9 mouse cellular contexts compared by ENCODE assay signal in the genomic region with DNA sequence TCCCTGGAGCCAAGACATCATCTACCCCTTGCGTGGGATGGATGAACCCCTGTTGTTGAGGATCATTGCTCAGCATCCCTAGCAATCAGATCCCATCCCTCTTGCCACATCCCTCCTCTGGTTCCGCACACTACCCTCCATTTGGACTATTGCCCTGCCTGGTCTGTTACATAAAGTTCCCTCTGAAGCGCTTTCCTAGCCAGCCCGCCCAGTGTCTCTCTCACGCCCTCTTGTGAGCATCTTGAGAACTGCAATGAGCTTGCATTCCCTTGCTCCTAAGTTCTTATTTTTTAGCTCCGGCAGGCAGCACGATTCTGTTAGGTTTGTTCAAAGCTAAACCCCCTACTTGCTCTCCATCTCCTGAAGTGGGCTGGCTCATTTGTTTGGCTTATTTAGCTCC. TPM values are rescaled to one million over a fixed set of nuclear protein-coding genes. Genes with fewer than 3 reads are reported as not detected.
DNase-seq lines count a peak whose midpoint lies in the region; ATAC-seq and TF ChIP-seq lines count a peak whose summit lies in the region.
"Had no signal": no experiment of that assay in that cellular context is flagged by ENCODE, and none has a peak within 500 bp of the region (broad histone marks: within the 10 kb centered on the region; RNA-seq: fewer than 3 reads in every experiment).

No protein-coding gene starts in this region.

- H3K9me3 ChIP-seq in intestine, postnatal 0 days (ENCODE audit: control insufficient read depth) = no peaks in the 10 kb centered on the region
- no peaks in the 10 kb centered on the region for H3K9me3 ChIP-seq in intestine, embryonic 16.5 days (ENCODE audit: control insufficient read depth, low read length)
- no peaks in the 10 kb centered on the region for H3K9me3 ChIP-seq in embryonic facial prominence, embryonic 14.5 days (ENCODE audit: control insufficient read depth, low read length)
- H3K9me3 ChIP-seq: limb, embryonic 15.5 days had no signal

- no peak overlapping the region for H3K9ac ChIP-seq in intestine, postnatal 0 days (ENCODE audit: low read depth, low read length)
- no peak overlapping the region for H3K9ac ChIP-seq in intestine, embryonic 16.5 days (ENCODE audit: low read depth, low read length)
- no peak overlapping the region for H3K9ac ChIP-seq in embryonic facial prominence, embryonic 14.5 days (ENCODE audit: low read depth, low read length)
- H3K9ac ChIP-seq: limb, embryonic 15.5 days had no signal

- no peaks in the 10 kb centered on the region for H3K4me1 ChIP-seq in intestine, postnatal 0 days (replicated peaks; ENCODE audit: control insufficient read depth, insufficient read depth, low read length)
- no peaks in the 10 kb centered on the region for H3K4me1 ChIP-seq in intestine, embryonic 16.5 days (ENCODE audit: control insufficient read depth, insufficient read depth, low read length)
- H3K4me1 ChIP-seq in embryonic facial prominence, embryonic 14.5 days (ENCODE audit: control insufficient read depth, insufficient read depth, low read length) = no peaks in the 10 kb centered on the region
- H3K4me1 ChIP-seq: limb, embryonic 15.5 days had no signal

- H3K27ac ChIP-seq in intestine, postnatal 0 days (ENCODE audit: low read depth, low read length) = no peak overlapping the region
- H3K27ac ChIP-seq in intestine, embryonic 16.5 days (ENCODE audit: low read length) = no peak overlapping the region
- no peak overlapping the region for H3K27ac ChIP-seq in embryonic facial prominence, embryonic 14.5 days (replicated peaks; ENCODE audit: low read depth, low read length)
- H3K27ac ChIP-seq: limb, embryonic 15.5 days had no signal

- no peaks in the 10 kb centered on the region for H3K36me3 ChIP-seq in intestine, postnatal 0 days (ENCODE audit: control insufficient read depth, insufficient read depth)
- H3K36me3 ChIP-seq in intestine, embryonic 16.5 days (ENCODE audit: control insufficient read depth, insufficient read depth, low read length) = no peaks in the 10 kb centered on the region
- H3K36me3 ChIP-seq in embryonic facial prominence, embryonic 14.5 days (ENCODE audit: control insufficient read depth, insufficient read depth, low read length) = no peaks in the 10 kb centered on the region
- H3K36me3 ChIP-seq: limb, embryonic 15.5 days had no signal

- peak; percentile 85 for DNase-seq in brain, adult 2 months (ENCODE audit: low read depth, low spot score)
- peak; percentile 4 for DNase-seq in embryonic facial prominence, embryonic 14.5 days (ENCODE audit: low spot score)
- peak; percentile 13 to 63 for DNase-seq in layer of hippocampus, adult 8-10 months (ENCODE audit: low spot score in 2 of 2)
- peak; percentile 23 for DNase-seq in lung, postnatal 25 days (ENCODE audit: low spot score)
- DNase-seq in testis, postnatal 10 days (ENCODE audit: low spot score) = peak; percentile 61
- DNase-seq in spleen, postnatal 10 days (ENCODE audit: low spot score in 2 of 2) = no peak

- no peak overlapping the region for H3K4me3 ChIP-seq in intestine, postnatal 0 days (ENCODE audit: low read depth, low read length)
- H3K4me3 ChIP-seq in intestine, embryonic 16.5 days (ENCODE audit: low read length) = no peak overlapping the region
- H3K4me3 ChIP-seq in embryonic facial prominence, embryonic 14.5 days (ENCODE audit: low read depth, low read length) = no peak overlapping the region
- H3K4me3 ChIP-seq: limb, embryonic 15.5 days had no signal

- TF ChIP-seq CTCF in intestine, postnatal 0 days (IDR thresholded peaks at IDR 0.05; ENCODE audit: low read depth) = peak; percentile 79

- no peak overlapping the region for H3K4me2 ChIP-seq in intestine, postnatal 0 days (replicated peaks; ENCODE audit: low read depth)
- H3K4me2 ChIP-seq in intestine, embryonic 16.5 days (ENCODE audit: low read depth, low read length) = no peak overlapping the region
- H3K4me2 ChIP-seq in embryonic facial prominence, embryonic 14.5 days (ENCODE audit: low read depth, low read length) = no peak overlapping the region
- H3K4me2 ChIP-seq: limb, embryonic 15.5 days had no signal

- ATAC-seq in intestine, postnatal 0 days = no peak
- no peak for ATAC-seq in intestine, embryonic 16.5 days
- ATAC-seq in embryonic facial prominence, embryonic 14.5 days (ENCODE audit: low read depth) = no peak

- no peaks in the 10 kb centered on the region for H3K27me3 ChIP-seq in intestine, postnatal 0 days (replicated peaks; ENCODE audit: control insufficient read depth, insufficient read depth, low read length)
- no peaks in the 10 kb centered on the region; the same call in 1 of the 2 replicates for H3K27me3 ChIP-seq in intestine, embryonic 16.5 days (replicated peaks; ENCODE audit: control insufficient read depth, insufficient read depth, low read length)
- no peaks in the 10 kb centered on the region for H3K27me3 ChIP-seq in embryonic facial prominence, embryonic 14.5 days (replicated peaks; ENCODE audit: control insufficient read depth, insufficient read depth, low read length)

- 28% methylated on average over 7 of the region's 7 CpGs for WGBS in intestine, postnatal 0 days
- WGBS in intestine, embryonic 16.5 days = 25% methylated on average over 7 of the region's 7 CpGs
- 28% methylated on average over 7 of the region's 7 CpGs for WGBS in embryonic facial prominence, embryonic 14.5 days

RNA-seq across cellular contexts. Expression of a gene that starts 6.2 kb away (rescaled TPM):
- polyA plus RNA-seq in intestine, postnatal 0 days (2015; fragmentation: Nextera tagmentation; extraction: Ambion mirVana) = not detected in 2 replicates
- 0.07 TPM in 1 of 2 replicates, not detected in the other for polyA plus RNA-seq in intestine, embryonic 16.5 days (2015; fragmentation: Nextera tagmentation; extraction: Ambion mirVana)
- polyA plus RNA-seq in embryonic facial prominence, embryonic 14.5 days (2014; fragmentation: Nextera tagmentation; extraction: Ambion mirVana) = 0.15 and 0.20 TPM in 2 replicates
- 1 to 10 TPM in 2 of 4 experiments, under 1 TPM in 2; 0.50 to 1.3 (median 1.1) TPM for total RNA-seq in layer of hippocampus, adult 8-10 months (2022)
- polyA plus RNA-seq: limb, embryonic 15.5 days had no signal

RNA-seq across cellular contexts. Expression of a gene that starts 10.2 kb away (rescaled TPM):
- not detected in 2 replicates for polyA plus RNA-seq in intestine, postnatal 0 days (2015; fragmentation: Nextera tagmentation; extraction: Ambion mirVana)
- polyA plus RNA-seq in intestine, embryonic 16.5 days (2015; fragmentation: Nextera tagmentation; extraction: Ambion mirVana) = not detected in 2 replicates
- not detected in 2 replicates for polyA plus RNA-seq in embryonic facial prominence, embryonic 14.5 days (2014; fragmentation: Nextera tagmentation; extraction: Ambion mirVana)
- total RNA-seq in layer of hippocampus, adult 8-10 months (2022) = under 1 TPM in 1 of 4 experiments, not detected in 3; 0.55 TPM
- polyA plus RNA-seq: limb, embryonic 15.5 days had no signal

RNA-seq across cellular contexts. Expression of a gene that starts 34.0 kb away (rescaled TPM):
- polyA plus RNA-seq in intestine, postnatal 0 days (2015; fragmentation: Nextera tagmentation; extraction: Ambion mirVana) = not detected in 2 replicates
- not detected in 2 replicates for polyA plus RNA-seq in intestine, embryonic 16.5 days (2015; fragmentation: Nextera tagmentation; extraction: Ambion mirVana)
- polyA plus RNA-seq in embryonic facial prominence, embryonic 14.5 days (2014; fragmentation: Nextera tagmentation; extraction: Ambion mirVana) = 0.13 TPM in 1 of 2 replicates, not detected in the other
- not detected for total RNA-seq in layer of hippocampus, adult 8-10 months (2022)
- polyA plus RNA-seq: limb, embryonic 15.5 days had no signal

RNA-seq across cellular contexts. Expression of a gene that starts 41.1 kb away (rescaled TPM):
- not detected in 2 replicates for polyA plus RNA-seq in intestine, postnatal 0 days (2015; fragmentation: Nextera tagmentation; extraction: Ambion mirVana)
- not detected in 2 replicates for polyA plus RNA-seq in intestine, embryonic 16.5 days (2015; fragmentation: Nextera tagmentation; extraction: Ambion mirVana)
- polyA plus RNA-seq in embryonic facial prominence, embryonic 14.5 days (2014; fragmentation: Nextera tagmentation; extraction: Ambion mirVana) = not detected in 2 replicates
- total RNA-seq in layer of hippocampus, adult 8-10 months (2022) = not detected
- polyA plus RNA-seq: limb, embryonic 15.5 days had no signal

RNA-seq across cellular contexts. Expression of a gene that starts 54.0 kb away (rescaled TPM):
- polyA plus RNA-seq in intestine, postnatal 0 days (2015; fragmentation: Nextera tagmentation; extraction: Ambion mirVana) = 0.17 and 0.34 TPM in 2 replicates
- 0.59 and 0.89 TPM in 2 replicates for polyA plus RNA-seq in intestine, embryonic 16.5 days (2015; fragmentation: Nextera tagmentation; extraction: Ambion mirVana)
- not detected in 2 replicates for polyA plus RNA-seq in embryonic facial prominence, embryonic 14.5 days (2014; fragmentation: Nextera tagmentation; extraction: Ambion mirVana)
- under 1 TPM in 1 of 4 experiments, not detected in 3; 0.48 TPM for total RNA-seq in layer of hippocampus, adult 8-10 months (2022)
- polyA plus RNA-seq: limb, embryonic 15.5 days had no signal

Comparison
In these comparisons a context has a peak if more than half of its experiments do, and no peak if none do; other contexts are left out.
1. DNase-seq: peak in brain, adult 2 months (single experiment), embryonic facial prominence, embryonic 14.5 days (single experiment), layer of hippocampus, adult 8-10 months (2 of 2), lung, postnatal 25 days (single experiment) and testis, postnatal 10 days (single experiment); none in spleen, postnatal 10 days (0 of 2).